Mouse (Mus musculus) adrenal gland (tissue): Measurements from ENCODE around the gene Nell2.
"Not testable (repeated sequence)": the region's sequence is repeated elsewhere in the genome, so short reads cannot be mapped to it uniquely, and the experiment has no call there.

Experiments
- intact Hi-C: fragments of 180-260 bp; cut with DNase I; formaldehyde crosslinking; loops from one replicate; pipeline ENCODE4 v1.15.1; 2025

Gene Nell2

DNA sequence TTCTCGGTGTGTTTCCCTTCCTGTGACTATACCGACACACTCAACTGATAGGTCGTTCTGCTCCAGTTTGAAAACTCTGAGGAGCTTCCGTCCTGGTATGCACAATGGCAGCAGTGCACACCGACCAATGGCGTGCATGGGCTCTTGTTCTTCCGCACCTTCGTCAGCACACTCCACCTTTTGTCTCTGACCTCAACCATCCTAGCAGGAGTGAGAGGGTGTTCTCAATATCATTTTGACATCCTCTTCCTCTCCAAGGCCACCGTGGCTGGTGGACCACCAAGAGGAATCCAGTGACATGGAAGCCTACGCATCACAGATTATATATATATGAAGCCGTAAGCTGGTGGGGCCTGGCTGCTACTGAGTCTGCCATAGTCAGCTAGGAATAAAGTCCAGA, 282.8 kb downstream of the Nell2 start:
- intact Hi-C loops = no loop called here

DNA sequence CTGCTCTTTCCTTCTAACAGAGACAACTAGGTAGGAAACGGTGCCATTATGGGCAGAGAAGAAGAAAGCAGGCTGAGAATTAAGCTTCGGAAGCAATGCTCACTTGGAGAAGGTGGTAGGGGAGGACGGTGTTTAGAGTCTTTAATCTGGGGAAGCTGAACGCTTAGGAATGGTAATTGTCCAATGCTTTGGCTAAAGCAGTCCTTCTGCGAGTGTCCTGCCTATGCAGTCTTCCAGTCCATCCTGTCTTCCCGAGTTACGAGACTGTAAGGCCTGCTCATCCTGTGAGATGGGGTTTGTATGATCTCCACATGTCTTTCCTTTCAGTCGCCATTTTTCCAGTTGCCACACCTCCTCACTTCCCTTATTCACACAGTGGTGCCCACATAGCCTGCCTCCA, 284.5 kb downstream of the Nell2 start:
- intact Hi-C loops = no loop called here

DNA sequence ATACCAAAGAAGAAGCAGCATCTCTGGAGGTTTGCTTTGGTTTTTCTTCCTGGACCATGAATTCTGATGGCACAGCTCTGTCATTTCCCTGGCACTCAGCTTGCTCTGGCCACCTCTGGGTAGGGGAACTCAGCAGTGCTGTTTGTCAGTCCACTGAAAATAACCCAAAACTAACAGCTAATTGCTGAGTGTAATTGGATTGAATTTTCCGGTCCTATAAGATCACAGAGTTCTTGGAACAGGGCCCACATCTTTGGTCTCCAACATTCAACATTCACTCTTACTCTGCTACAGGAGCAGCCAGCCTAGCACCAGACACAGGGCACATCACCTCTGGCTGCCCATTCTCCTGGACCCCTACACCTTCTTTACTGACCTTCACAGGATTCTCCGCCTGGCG, 287.2 kb downstream of the Nell2 start:
- intact Hi-C loops = no loop called here

DNA sequence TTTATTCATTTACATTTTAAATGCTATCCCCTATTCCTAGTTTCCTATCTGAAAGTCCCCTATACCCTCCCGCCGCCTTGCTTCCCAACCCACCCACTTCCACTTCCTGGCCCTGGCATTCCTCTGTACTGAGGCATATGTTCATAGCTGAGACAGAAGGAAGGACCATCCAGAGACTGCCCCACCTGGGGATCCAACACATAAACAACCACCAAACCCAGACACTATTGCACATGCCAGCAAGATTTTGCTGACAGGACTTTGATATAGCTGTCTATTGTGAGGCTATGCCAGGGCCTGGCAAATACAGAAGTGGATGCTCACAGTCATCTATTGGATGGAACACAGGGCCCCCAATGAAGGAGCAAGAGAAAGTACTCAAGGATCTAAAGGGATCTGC, 291.3 kb downstream of the Nell2 start:
- intact Hi-C loops = not testable (repeated sequence)

DNA sequence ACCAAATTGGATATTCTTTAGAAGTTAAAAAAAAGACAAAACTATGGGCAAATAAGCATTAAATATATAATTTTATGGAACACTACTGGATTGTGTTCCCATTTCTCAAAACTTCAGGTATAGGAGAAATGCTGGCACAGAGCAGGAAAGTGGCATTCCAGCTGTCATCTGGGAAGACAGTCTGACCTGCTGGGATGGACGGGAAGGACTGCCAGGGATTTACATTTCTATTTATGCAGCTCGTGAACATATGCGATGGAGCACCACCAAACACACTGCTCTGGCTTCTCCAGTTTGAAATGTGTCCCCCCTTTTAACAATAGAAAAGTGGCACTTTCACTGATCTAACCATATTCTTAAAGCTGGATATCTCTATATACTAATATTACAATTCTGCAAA, 291.9 kb downstream of the Nell2 start:
- intact Hi-C loops = no loop called here

DNA sequence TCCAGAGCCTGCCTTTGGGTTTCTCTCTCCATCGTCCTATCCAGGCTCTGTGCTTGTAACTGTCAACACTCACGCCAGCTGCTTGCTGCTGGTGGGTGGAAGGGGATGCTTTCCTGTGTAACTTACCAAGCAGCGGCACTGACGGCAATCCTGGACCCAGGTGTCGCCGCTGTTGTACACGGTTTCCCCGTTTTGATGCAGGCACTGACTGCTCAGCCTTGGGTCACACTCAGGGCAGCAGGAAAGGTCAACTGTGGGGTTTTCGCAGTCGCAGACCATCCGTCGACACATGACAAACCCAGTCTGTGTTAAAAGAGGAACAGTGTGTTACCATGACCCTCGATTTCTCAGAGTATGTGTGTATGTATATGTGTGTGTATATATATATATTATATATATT, 297.2 kb downstream of the Nell2 start:
- intact Hi-C loops = no loop called here

DNA sequence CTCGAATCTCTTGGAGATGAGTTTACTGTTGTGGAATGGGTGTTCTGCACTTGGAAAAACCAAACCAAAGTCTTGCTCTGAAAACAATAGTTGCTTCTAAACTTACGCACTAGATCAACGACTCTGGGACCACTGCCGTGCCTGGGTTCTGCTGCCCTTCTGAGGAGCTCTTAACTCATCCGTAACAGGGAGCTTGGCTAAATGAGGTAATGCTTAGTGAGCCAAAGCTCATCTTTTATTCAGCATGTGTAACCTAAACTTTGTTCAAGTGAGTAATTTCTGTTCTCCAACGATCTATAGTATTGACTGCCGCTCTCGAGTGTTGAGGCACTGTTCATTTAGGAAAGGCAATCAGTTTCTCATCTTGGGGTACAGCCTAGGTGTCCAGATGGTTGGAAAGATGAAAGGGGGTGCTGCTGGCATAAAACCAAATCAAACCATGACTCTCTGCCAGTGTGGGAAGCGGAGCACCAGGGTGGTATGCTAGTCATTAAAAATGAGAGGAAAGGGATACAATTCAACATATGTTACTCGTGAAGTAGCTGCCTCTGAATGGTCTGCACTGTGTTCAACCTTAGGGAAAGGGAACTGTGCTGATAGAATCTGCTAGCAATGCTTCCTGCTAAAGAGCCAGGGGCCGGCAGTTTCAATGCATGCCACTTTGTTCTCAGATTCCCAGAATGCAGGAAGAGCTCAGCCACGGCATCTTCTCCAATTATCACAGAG, 311.6 kb downstream of the Nell2 start:
- intact Hi-C loops = no loop called here

DNA sequence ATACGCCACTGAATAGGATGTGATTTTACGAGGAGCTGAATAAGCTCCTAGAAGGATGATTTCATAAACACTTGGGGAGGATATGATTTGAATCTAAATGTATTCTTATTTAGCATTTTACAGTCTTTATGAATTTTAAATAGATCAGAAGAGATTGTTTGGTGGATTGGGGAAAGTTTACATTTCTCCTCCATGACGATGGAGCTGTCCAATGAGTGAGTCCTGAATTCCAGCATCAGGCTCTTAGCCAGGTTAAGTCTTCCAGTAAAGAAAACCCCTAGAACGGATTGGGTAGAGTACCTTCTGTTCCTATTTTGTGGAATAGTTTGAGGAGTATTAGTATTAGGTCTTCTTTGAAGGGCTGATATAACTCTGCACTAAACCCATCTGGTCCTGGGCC, 317.8 kb downstream of the Nell2 start:
- intact Hi-C loops = no loop called here

DNA sequence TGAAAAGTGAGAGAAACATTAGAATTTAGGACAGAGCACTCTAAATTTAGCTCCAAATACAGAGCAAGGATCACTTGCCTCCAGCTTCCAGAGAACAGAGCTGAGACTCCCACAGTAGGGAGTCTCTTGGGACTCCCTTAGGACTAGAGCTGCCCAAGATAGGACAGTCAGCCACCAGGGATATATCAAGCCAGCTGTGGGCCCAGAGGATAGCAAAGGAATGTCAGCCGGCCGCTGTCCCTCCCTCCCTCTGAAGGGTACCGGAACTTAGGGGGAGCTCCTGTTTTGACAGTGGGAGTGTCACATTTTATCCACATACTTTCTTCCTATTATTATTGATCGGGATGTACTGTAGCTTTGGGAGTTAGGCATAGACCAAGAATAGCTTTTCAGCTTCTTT, 319.2 kb downstream of the Nell2 start:
- intact Hi-C loops = no loop called here

DNA sequence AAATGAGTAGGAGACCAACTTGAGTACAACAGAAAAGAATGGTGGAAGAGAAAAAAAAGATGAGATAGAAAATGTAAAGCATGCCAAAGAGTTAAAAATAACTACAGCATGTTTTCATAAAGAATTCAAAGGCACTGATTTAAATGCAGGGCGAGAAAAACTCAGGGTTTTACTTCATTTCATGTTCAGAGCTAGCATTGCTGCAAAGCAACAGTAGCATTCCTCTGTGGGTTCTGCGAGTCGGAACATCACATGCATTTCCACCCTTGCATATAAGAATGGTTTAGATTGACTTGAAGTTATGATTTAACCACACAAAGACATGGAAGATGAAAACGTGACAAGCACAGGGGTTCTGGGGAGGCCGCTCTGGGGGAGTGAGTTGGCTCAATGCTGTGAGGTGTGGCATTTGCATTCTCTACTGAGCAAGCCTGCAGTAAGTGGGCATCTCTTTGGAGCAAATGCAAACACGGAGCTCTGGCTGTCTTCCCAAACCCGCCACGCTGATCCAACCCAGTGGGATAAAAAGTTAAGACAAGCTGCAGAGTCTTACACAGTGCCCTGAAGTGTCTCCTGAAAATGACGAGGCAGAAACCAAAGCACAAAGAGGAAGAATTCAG, 334.6 kb downstream of the Nell2 start:
- intact Hi-C loops = no loop called here

DNA sequence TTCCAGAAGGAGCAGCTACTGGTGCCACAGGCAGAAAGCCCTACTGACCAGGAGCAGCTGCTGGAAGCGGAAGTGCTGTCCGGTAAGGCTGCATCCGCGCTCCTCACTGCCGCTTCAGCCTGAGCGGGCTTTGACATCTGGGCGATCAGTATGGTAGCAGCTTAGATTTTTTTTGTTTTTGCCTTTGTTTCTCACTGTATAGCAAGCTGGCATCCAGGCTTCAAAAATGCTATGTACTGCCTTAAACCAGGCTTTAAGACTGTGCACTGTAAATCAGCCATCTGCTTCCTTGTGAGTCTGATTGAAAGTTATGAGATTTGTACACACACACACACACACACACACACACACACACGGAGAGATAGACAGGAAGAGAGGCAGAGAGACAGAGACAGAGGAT, 335.4 kb downstream of the Nell2 start:
- intact Hi-C loops = no loop called here

DNA sequence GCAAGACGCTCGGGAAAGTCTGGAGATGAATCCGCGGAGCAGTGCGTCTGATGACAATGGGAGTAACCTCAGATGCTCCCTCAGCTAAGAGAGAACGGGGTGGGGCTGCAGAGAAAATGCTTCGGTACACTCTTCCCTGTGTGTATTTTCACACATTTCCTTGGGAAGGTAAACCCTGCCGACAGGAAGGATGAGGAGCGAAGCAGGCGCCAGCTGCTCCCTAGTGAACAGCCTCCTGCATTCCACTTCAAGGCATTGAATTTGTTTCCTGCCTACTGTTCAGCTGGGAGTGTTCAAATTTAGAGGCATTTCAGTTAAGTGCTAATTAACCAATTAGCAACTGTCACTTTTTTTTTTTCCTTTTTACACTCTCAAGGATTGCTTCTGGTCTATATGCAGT, 342.1 kb downstream of the Nell2 start:
- intact Hi-C loops = no loop called here

DNA sequence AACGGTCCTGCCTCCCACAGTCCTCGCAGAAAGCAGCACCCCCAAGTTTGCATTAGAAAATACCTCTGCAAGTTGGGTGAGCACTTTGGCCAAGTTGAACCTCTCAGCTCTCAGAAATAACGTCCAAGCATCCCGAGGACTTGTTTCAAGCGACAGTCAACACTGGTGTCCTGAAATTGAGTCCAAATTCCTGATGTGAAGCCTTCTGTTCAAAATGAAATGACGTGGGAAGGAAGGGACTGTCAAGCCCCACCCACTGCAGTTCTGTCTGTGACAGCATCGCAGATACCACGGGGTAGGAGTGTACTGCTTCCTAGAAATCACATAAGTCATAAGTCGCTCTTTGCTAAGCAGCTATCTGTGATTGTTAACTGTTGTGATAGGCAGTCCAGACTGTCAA, 342.9 kb downstream of the Nell2 start:
- intact Hi-C loops = no loop called here

DNA sequence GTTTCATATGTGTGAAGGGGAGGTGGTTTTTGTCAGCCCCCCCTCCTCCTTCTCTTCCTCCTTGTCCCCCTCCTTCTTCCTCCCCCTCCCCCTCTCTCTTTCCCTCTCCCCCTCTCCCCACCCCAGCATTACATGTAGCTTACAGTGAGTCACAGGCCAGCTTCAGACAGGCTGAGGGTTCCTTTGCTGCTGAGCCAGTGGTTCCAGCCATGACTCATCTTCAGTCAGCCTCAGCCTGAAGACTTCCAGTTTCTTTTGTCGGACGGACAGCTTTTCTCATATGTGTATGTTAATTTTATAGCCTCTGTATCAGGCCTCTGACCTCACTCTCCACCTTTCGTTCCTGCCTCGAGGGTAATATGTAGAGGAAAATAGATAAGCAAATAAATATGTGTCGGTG, 344.9 kb downstream of the Nell2 start:
- intact Hi-C loops = no loop called here

DNA sequence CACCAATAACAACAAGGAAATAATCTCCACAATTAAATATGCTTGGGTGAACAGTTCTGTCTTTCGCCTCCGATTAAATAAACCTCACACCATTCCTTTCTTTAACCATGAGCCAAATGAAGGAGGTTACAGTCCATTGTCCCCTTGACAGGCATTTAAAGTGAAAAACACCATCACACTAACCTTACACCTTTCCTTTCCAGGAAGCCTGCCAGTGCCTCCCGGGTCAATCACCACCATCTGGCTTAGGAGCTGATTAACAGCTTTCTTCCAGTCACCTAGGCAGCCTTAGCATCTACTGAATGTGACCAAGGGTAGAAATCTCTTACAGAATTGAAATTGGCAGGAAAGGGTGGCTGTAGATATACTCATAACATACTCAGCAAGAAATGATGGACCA, 371.5 kb downstream of the Nell2 start:
- intact Hi-C loops = no loop called here

DNA sequence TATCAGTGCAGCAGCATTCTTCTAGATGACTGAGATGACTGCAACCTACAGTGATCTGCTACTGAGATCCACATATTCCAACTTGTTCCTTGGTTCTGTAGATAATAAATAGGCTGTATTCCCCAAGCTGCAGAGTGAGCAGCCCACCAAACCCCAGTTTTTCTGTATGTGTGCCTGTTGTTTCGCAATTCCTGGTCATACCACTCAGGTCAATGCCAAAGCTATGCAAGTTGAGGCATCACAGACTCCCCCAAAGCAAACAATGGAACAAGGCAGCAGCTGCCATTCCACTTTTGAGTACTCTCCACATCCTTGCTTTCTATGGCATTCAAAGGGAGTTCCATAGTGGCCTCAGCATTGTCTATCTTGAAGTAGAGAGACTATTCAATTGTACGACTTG, 383.2 kb downstream of the Nell2 start:
- intact Hi-C loops = no loop called here

DNA sequence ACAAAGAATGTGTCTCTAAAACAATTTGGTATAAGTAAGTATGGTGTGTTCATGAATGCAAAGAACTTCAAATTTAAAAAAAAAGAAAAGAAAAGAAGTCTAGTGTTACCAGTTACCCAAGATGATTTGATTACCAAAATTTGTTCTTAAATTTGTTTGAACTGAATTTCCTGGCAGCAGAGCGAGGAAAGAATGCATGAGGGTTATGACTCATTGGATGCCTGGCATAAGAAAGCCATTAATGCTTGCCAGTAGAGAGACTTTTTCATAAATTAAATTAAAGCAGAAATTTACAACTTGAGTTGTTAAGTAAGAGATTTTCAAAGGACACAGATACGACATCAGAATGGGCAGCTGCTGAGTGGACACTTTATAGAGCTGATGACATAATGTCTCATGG, 384.2 kb downstream of the Nell2 start:
- intact Hi-C loops = no loop called here

DNA sequence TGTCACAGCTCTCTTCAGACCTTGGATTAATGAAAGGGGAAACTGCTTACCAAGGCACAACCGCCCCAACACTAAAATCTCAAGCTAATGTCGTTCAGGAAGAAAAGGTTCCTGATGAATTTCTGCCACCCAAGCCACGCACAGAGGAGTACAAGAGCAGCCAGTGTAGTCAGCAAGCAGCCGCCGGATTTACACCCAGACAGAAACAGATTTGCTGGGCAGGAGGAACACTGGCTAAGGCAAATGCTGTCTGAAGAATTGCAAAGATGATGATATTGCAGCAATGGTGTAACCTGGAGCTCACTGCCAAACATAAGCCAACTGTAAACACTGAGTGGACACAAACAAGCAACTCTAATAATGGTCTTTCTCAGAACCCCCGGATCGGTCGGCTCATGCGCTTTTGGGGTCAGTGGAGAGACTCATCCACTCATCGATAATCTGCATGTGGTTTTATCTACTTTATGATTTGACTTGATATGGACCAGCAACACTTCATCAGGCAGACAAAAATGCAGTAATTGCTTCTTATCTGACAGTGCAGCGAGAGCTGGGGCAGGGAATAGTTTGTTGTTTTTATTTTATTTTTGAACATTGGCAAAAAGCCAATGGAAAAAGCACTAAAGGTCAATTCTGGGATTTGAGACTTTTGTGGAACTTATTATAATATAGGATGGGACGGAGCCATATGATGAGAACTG, 389.5 kb downstream of the Nell2 start:
- intact Hi-C loops = no loop called here

DNA sequence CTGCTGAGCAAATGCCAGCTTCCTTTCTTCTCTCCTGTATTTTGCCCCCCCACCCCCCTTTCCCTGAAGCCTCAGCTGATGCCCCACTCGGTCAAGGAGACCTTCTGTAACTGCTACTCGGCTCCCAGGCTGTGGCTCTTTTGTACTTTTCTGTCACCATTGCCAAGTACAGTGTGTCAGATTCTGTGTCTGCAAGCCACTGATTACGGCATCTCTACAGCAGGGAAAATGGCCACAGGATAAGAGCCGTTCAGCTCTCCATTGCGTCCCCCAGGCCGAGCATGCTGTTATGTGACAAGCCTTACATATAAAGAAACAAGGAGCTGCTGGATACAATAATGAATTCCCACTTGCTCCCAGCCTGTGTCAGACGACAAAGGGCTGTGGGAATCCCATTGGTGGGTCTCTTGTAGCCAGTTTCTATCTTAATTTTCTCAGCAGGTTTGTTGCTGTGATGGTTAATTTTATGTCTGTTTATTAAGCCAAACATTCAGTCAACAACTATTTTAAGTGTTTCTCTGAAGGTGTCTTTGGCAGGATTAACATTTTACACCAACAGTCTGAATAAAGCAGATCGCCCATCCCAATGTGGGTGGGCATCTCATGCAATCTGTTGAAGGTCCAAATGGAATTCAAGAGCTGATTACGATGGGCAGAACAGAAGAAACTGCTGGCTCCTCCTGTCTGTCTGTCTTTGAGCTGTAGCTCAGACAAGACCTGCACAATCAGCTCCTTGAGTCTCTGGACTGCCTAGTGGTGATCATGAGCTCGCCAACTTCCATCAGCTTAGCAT, 391.1 kb downstream of the Nell2 start:
- intact Hi-C loops = no loop called here

DNA sequence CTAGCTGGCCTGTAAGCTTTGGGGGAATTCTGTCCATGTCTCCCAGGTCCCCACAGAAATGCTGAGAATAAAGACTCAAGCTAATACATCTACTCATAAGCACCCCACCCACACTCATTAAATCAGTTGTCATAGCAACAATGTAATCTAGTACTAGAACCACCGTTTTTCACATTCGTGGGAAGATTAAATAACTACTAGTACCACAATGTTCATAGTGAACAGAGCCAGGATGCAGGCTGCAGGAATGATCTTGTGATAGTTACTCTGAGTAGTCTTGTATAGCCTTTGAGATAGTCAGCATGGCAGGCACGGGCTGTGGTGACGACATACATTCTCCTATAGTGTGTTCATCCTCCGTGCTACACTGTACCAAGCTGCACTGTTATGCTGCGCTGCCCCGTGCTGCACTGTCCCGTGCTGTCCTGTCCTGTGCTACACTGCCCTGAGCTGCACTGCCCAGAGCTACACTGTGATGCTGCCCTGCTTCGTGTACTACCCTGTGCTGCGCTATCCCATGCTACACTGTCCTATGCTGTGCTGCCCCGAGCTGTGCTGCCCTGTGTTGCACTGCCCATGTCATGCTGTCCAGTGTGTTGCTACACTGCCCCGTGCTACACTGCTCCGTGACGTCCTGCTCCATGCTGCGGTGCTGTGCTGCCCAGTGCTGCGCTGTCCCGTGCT, 392.3 kb downstream of the Nell2 start:
- intact Hi-C loops = no loop called here

DNA sequence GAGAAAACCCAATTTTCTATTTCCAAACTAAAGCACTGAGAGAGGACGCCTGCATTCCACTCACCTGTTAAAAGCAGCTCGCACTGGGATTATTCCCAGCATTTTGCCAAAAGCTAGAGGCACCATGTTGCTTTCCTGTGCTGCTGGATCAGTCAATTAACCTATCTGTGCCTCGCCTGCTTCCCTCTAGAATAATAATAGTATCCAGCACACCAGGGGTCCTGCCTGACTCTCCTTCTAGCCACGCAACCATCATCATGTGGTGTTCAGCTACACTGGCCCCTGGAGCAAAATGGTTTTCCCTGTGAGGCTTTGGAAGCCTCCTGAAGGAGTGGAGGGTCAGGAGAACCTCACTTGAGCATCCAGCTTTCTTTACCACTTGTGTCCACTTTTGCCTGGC, 397.0 kb downstream of the Nell2 start:
- intact Hi-C loops = no loop called here
